ENCODE assay signal across 14 mouse cellular contexts in genomic region chr8:125524479-125524878, GRCm38 (mm10).
"Had no signal": no experiment of that assay in that cellular context is flagged by ENCODE, and none has a peak within 500 bp of the region (broad histone marks: within the 10 kb centered on the region; RNA-seq: fewer than 3 reads in every experiment).

No protein-coding gene starts in this region.

- H3K27ac ChIP-seq: kidney, postnatal 0 days; layer of hippocampus, adult 2 months; liver, embryonic 13.5 days; midbrain, embryonic 15.5 days; neural tube, embryonic 13.5 days had no signal

- ATAC-seq: intestine, embryonic 16.5 days; midbrain, embryonic 15.5 days had no signal

- H3K36me3 ChIP-seq: liver, embryonic 13.5 days; midbrain, embryonic 15.5 days; neural tube, embryonic 13.5 days had no signal

- H3K4me3 ChIP-seq: layer of hippocampus, adult 2 months; liver, embryonic 13.5 days; midbrain, embryonic 15.5 days; myocyte; neural tube, embryonic 13.5 days had no signal

- H3K9ac ChIP-seq: liver, embryonic 13.5 days; midbrain, embryonic 15.5 days; neural tube, embryonic 13.5 days had no signal

- H3K4me2 ChIP-seq: liver, embryonic 13.5 days; midbrain, embryonic 11.5 days; midbrain, embryonic 15.5 days; neural tube, embryonic 13.5 days had no signal

- H3K27me3 ChIP-seq: liver, embryonic 13.5 days; midbrain, embryonic 15.5 days; neural tube, embryonic 13.5 days had no signal

- H3K9me3 ChIP-seq: liver, embryonic 13.5 days; midbrain, embryonic 15.5 days; neural tube, embryonic 13.5 days had no signal

- DNase-seq: kidney, adult 18-20 months; kidney, adult 9 months; kidney, postnatal 25 days; layer of hippocampus, adult 9-11 months; liver, embryonic 13.5 days; thymus, adult 18-20 months; thymus, postnatal 36 days had no signal
